Mouse (Mus musculus) liver, adult 2 months (tissue): ENCODE results near the gene Ank. TPM values are rescaled to one million over a fixed set of nuclear protein-coding genes. Genes with fewer than 3 reads are reported as not detected.

Experiments
- DNase-seq: peaks from one replicate; pipeline ENCODE4 v3.0.0-alpha.2; 2011; ENCODE audit warnings: low read depth, low spot score; ENCODE audit errors: extremely low read depth
- H3K27ac ChIP-seq: fragments of 200-500 bp; replicated peaks from 2 replicates; pipeline ENCODE4 v1.5.1; 2012; ENCODE audit warnings: low read depth, mild to moderate bottlenecking, control low read depth, inconsistent platforms, low read length; ENCODE audit not compliant: insufficient read depth
- H3K27me3 ChIP-seq: fragments of 200-500 bp; 2 replicates; pipeline ENCODE4 v1.6.1; 2012; ENCODE audit warnings: mild to moderate bottlenecking, moderate library complexity, low read length, inconsistent platforms; ENCODE audit not compliant: control insufficient read depth, insufficient read depth
- H3K36me3 ChIP-seq: fragments of 200-500 bp; 2 replicates; pipeline ENCODE4 v1.6.1; 2012; ENCODE audit warnings: low read length, inconsistent platforms; ENCODE audit not compliant: control insufficient read depth, insufficient read depth
- H3K4me1 ChIP-seq: fragments of 200-500 bp; 2 replicates; pipeline ENCODE4 v1.6.1; 2011; ENCODE audit warnings: low read length; ENCODE audit not compliant: control insufficient read depth, insufficient read depth
- H3K4me3 ChIP-seq: fragments of 200-500 bp; 2 replicates; pipeline ENCODE4 v1.5.1; 2011; ENCODE audit warnings: low read depth, mild to moderate bottlenecking, control low read depth, low read length, moderate library complexity; ENCODE audit not compliant: insufficient read depth
- H3K79me2 ChIP-seq: fragments of 200-500 bp; 2 replicates; pipeline ENCODE4 v1.6.1; 2012; ENCODE audit warnings: inconsistent platforms, mild to moderate bottlenecking, low read length, moderate library complexity; ENCODE audit not compliant: control insufficient read depth, insufficient read depth
- H3K9ac ChIP-seq: fragments of 200-500 bp; 2 replicates; pipeline ENCODE4 v1.6.1; 2012; ENCODE audit warnings: low read depth, mild to moderate bottlenecking, control low read depth, inconsistent platforms, low read length
- CTCF ChIP-seq: fragments of 200-500 bp; IDR thresholded peaks from 2 replicates; pipeline ENCODE4 v1.5.1; 2011; ENCODE audit warnings: low read depth, low read length, control low read depth
- POLR2A ChIP-seq: fragments of 200-500 bp; IDR thresholded peaks from 2 replicates; pipeline ENCODE4 v1.6.1; 2011; ENCODE audit warnings: low read length, control low read depth; ENCODE audit not compliant: insufficient read depth; ENCODE audit errors: extremely low read depth
- WGBS: fragments of 180-500 bp; shearing (Covaris S2); methylation state at CpG from one replicate; pipeline ENCODE4 v1.1.7; 2018; 5-methylcytosine and 5-hydroxymethylcytosine counted together
- polyA plus RNA-seq: library from polyadenylated mRNA; depleted of rRNA; stranded (reverse); fragments of >200 nt; gene quantifications from 2 replicates; pipeline ENCODE4 v1.2.3, GENCODE M21; 2012; rRNA removed
- total RNA-seq: library from RNA; depleted of rRNA; stranded (reverse); fragments of >200 nt; gene quantifications from 2 replicates; pipeline ENCODE4 v1.2.3, GENCODE M21; 2014; rRNA removed

Ank gene
- total RNA-seq (12.3 and 12.6 TPM in 2 replicates), polyA plus RNA-seq (22.6 and 25.3 TPM in 2 replicates)

DNA sequence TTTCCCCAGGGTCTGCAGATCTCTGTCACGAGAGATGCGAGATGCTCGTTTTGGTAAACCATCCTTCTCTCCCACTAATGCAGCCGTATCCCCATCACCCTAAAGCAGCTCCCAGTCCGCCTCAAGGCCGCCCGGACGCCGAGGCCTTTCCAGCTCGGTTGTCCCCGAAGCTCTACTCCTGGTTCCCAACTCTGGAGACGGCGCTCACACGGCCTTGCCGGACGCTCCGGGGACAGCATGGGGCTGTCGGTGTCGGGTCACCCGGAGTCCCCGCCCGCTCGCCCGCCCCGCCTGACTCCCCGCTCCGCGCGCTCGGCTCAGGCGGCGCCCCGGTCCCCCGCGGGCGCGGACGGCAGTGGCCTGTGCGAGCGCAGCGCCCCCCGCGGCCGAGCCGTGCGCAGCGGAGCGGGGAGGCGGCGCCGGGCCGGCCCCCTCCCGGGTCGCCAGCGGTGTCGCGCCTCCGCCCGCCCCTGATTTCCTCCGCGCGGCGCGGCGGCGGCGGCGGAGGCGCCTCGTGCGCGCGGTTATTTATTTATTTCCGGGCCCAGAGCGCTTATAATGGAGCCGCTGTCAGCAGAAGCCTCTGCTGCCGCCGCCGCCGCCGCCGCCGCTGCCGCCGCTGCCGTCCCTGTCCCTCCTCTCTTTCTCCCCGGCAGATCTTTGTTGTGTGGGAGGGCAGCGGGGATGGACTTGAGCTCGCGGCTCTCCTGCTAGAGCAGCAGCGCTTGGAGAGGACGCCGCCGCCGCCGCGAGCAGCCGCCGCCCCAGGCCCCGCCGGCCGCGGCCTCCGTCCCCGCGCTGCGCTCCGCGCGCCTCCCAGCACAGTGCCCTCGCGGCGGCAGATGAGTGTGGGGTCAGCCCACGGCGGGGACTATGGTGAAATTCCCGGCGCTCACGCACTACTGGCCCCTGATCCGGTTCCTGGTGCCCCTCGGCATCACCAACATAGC is at the start of gene Ank:
Gene Ank (plus strand): TSS at position 547 of the 950 bp plus-strand sequence.
- Histone ChIP-seq H3K79me2 (peaks cover 8% of the 10 kb centered on the region; the same call in 1 of the 2 replicates), H3K36me3 (no peaks in the 10 kb centered on the region), H3K27ac (peak within 1 kb of the TSS; percentile 60), H3K27me3 (no peaks in the 10 kb centered on the region), H3K9ac (peak within 1 kb of the TSS; percentile 89), H3K4me1 (peaks cover 2% of the 10 kb centered on the region; the same call in 1 of the 2 replicates), H3K4me3 (peak within 1 kb of the TSS; percentile 88)
- WGBS, result 2% methylated on average over 106 of the region's 120 CpGs
- peak; percentile 42 for DNase-seq
- peak; percentile 65 for TF ChIP-seq CTCF
- TF ChIP-seq POLR2A, result 0 out of 2 replicates have a peak, but pooled peaks have one; percentile 9

DNA sequence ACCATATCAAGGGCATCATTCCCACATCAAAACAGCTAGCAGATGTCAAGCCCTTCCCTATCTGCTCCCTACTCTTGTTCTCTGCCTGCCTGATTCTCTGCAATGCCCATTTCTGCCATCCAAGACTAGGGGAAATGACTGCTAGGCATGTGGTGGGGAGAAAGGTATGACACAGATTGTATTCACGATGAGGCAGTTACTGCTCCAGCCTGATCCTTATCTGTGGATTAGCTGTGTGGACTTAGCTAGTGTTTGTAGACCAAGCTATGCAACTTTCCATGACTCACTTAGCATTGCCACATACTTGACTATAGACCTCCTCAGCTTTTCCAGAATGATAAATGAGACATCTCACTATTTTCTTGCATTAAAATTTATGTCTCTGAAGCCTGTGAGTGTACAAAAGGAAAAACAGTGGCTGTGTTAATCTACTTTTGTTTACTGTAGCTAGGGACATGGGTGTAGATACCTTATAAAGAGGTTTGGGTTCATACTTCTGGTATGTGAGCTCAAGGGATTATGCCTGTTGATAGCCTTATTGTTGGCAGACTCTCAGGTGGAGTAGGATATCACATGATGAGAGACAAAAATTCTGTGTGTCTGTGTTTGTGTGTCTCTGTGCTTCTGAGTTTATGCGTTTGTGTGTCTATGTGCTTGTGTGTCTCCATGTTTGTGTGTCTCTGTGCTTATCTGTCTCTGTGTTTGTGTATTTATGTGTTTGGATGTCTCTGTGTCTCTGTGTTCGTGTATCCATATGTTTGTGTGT is 47.7 kb upstream of the Ank start:
- WGBS, result 70% methylated on average over 3 of the region's 3 CpGs
- Histone ChIP-seq H3K9ac (no peak overlapping the region), H3K4me1 (0 out of 2 replicates have a peak, but pooled peaks cover 2% of the 10 kb centered on the region), H3K27ac (no peak overlapping the region), H3K4me3 (no peak overlapping the region), H3K27me3 (no peaks in the 10 kb centered on the region), H3K36me3 (no peaks in the 10 kb centered on the region), H3K79me2 (no peaks in the 10 kb centered on the region)
- no peak for DNase-seq
- TF ChIP-seq CTCF (no peak), POLR2A (no peak)

DNA sequence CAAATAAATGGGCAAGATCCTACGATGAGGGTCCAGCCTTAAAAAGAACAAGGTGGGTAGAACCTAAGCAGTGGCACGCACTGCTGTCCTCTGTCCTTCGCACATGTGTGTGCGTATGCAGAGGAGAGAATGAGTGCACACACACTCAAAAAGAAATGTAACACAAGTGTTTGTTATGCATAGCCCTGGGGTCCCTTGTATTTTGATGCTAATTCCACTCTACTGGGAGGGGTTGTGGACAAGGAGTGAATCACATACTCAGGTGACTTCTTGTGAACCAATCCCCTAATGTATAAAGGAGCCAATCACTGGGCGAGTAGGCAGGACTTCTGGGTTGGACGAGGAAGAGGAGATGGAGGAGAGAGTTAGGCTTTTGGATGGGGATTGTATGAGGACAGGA is 44.9 kb upstream of the Ank start:
- no peaks in the 10 kb centered on the region for H3K27me3 ChIP-seq
- H3K36me3 ChIP-seq, result no peaks in the 10 kb centered on the region
- TF ChIP-seq CTCF (no peak), POLR2A (no peak)
- WGBS, result 88% methylated on average over 6 of the region's 6 CpGs
- H3K9ac ChIP-seq, result no peak overlapping the region
- no peaks in the 10 kb centered on the region for H3K4me1 ChIP-seq
- DNase-seq, result no peak
- no peak overlapping the region for H3K27ac ChIP-seq
- no peaks in the 10 kb centered on the region for H3K79me2 ChIP-seq
- no peak overlapping the region for H3K4me3 ChIP-seq

DNA sequence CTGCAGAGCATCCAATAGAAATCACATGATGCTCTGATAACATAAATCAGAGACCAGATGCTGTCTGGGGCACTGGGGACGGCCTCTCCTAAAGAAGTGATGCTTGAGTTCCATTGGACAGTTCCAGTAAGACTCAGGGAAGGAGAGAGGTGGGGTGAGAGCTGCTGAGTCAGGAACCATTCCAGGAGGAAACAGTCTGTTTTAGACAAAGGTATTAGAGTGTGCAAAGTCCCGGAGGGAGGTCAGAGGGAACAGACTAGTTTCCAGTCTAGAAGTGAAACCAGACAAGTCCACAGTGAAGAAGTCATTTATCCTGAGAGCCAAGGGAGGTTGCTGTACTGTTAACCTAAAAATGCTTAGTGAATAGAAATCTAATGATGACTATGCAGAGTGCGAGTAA is 38.9 kb upstream of the Ank start:
- H3K9ac ChIP-seq, result no peak overlapping the region
- DNase-seq, result no peak
- no peak overlapping the region for H3K4me3 ChIP-seq
- no peak overlapping the region for H3K27ac ChIP-seq
- H3K36me3 ChIP-seq, result no peaks in the 10 kb centered on the region
- H3K79me2 ChIP-seq, result no peaks in the 10 kb centered on the region
- H3K27me3 ChIP-seq, result no peaks in the 10 kb centered on the region
- WGBS, result 78% methylated on average over 3 of the region's 3 CpGs
- H3K4me1 ChIP-seq, result no peaks in the 10 kb centered on the region
- TF ChIP-seq POLR2A (no peak), CTCF (no peak)

DNA sequence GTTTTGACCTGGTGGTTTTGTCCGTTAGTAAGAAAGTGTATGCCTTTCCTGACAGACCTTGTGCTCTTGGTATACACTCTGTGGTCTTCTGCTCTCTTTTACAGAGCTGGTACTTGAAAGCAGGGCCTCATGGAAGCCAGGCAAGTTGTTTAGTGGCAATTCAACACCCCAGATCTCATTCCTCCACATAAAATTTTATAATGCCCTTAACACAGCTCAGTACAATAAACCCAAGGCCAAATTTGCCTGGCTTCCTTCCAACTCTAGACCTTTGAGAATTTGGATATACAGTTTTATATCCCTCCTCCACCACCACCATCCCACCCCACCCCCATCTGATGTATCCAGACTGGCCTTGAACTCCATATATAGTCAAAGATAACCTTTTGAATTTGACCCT is 36.2 kb upstream of the Ank start:
- DNase-seq, result no peak
- Histone ChIP-seq H3K79me2 (no peaks in the 10 kb centered on the region), H3K27ac (no peak overlapping the region), H3K9ac (no peak overlapping the region), H3K36me3 (no peaks in the 10 kb centered on the region), H3K4me1 (no peaks in the 10 kb centered on the region), H3K4me3 (no peak overlapping the region), H3K27me3 (no peaks in the 10 kb centered on the region)
- 92% methylated on average over 1 of the region's 1 CpGs for WGBS
- TF ChIP-seq CTCF (no peak), POLR2A (no peak)
